Mouse (Mus musculus) right cerebral cortex, postnatal 25 days (tissue): ENCODE results near the gene Araf.
"Not testable (repeated sequence)": the region's sequence is repeated elsewhere in the genome, so short reads cannot be mapped to it uniquely, and the experiment has no call there.

Experiments used
- DNase-seq: peaks from one replicate; pipeline ENCODE4 v3.0.0; 2022

Araf gene

DNA sequence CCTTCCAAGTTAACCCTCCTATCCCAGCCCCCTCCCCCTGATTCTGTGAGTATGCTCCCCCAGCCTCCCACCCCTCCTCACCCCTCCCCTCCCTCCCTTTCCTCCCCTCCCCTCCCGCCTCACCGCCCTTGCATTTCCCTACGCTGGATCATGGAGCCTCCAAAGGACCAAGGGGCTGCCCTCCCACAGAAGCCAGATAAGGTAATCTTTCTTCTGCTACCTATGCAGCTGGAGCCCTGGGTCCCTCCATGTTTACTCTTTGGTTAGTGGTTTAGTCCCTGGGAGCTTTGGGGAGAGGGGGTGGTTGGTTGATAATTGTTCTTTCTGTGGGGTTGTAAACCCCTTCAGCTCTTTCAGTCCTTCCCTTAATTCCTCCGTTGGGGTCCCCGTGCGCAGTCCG lies at the start of gene Araf:
Gene Araf, plus strand, starts transcription at position 134 of the 400 bp plus-strand sequence.
- no peak for DNase-seq

DNA sequence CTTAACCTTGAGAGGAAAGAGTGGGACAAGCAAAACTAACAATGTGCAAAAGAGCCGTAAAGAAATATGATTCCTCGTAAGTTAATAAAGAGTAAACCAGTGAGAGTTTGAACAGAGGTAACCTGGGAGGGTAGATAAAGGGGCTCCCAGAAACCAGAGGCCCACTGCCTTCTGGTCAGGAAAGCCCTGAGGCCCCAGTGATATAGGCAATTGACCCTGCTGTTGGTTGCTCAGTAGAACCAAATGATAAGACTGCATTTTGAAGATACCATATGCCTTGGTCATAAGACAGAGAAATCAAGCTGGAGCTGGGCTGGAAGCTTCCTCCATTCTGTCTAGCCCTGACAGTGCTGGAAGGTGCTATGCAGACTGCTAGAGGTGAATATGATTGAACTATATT lies 48.8 kb upstream of the Araf start:
- DNase-seq = no peak

DNA sequence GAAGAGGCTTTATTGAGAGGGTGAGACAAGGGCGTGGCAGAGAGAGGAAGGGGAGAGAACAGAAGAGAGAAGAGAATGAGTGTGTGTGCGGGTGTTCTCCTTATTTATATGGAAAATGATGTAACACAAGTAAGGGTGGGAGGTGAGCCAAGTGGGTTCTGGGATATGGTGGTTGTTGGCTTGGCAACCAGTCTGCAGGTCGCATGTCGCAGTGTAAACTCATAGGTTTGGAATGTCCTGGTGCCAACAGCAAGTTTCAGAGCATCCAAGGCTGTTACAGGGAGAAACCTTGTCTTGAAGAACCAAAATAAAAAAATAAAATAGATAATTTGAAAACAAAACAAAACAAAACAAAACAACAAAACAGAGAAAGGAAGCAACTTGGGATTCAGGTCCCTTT lies 36.4 kb upstream of the Araf start:
- DNase-seq = no peak

DNA sequence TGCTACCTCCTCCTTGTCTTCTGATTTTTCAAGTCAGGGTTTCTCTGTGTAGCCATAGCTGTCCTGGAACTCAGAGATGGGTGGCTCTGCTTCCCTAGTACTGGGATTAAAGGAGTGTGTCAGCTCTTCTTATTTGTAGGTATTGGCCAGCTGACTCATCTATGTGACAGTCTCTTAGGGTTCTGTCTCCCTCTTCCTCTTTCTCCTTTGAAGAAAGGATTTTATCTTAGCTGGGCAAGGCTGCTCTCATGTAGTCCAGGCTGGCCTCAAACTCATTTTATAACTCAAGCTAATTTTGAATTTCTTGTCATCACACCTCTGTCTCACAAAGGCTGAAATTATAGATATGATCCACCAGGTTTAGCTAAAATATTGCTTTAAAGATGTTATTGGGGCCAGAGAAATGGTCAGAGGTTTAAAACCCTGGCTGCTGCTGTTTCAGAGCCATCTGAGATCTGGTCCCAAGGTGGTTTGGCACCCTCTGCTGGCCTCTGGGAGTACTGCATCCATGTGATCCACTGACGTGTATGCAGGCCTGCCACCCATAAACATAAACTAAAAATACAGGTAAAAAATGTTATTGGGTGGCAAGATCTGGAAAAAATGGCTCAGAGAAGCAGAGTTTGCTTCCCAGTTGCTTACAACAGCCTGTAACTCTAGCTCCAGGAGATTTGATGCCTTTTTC lies 26.8 kb upstream of the Araf start:
- peak; percentile 60 for DNase-seq

DNA sequence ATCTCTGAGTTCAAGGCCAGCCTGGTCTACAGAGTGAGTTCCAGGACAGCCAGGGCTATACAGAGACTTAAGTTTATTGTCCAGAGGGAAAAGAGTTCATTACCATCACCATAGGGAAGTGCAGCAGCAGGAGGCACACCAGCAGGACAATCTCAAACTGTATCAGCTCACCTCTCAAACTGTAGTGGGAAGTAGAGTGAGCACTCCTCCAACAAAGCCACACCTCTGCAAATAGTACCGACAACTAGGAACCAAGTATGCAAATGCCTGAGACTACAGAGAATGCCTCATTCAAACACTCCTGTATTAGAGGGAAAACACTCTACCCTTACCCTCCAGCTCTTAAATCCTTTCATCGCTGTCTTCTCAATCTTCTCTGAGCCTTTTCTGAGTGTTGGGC lies 25.9 kb upstream of the Araf start:
- DNase-seq = no peak

DNA sequence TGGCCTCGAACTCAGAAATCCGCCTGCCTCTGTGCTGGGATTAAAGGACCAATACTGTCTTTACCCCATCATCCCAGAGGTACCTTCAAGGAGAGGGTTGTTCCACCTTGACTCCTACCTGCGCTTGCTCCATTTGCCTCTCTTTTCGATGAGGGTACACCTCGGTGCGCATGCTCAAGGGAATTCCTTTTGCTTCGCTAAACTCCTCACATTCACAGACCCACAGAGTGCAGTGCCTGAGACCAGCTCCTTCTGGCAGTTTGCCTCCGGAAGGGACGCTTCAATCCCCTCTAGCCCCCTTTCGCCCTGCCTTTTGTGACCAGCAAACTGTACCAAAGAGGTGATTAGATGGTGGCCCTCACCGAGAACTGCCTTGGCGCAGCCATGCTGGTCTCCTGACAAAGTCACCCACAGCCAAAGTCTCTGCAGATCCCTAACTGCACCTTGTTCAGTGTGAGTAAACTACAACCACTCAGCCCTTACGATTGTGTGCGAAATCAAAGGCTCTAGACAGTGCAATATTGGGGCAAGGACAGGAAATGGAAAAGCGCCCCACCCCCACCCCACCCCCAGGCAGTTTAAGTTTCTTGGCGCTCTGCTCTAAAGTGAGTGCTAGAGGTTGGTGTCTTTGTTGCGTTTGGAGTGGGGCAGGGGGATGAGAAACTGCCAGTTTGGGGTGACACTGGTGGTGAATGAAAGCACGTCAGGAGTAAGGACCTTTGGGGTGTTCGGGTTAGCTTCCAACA lies 22.2 kb upstream of the Araf start:
- DNase-seq = no peak

DNA sequence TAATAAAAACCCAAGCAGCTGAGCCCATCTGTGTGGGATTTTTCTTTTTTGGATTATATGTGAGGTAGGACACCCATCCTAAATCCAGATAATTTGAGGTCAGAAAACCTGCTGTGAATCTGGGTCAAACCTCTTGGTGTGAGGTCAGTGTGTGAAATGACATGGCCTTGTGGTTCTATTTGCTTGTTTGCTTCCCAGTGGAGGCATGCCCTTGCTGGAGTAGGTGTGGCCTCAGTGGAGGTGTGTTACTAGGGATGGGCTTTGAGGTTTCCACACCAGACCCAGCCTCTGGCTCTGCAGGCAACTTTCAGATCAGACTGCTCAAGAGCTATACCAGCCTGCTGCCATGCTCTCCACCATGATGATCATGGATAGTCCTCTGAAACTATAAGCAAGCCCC lies 20.0 kb upstream of the Araf start:
- DNase-seq = no peak

DNA sequence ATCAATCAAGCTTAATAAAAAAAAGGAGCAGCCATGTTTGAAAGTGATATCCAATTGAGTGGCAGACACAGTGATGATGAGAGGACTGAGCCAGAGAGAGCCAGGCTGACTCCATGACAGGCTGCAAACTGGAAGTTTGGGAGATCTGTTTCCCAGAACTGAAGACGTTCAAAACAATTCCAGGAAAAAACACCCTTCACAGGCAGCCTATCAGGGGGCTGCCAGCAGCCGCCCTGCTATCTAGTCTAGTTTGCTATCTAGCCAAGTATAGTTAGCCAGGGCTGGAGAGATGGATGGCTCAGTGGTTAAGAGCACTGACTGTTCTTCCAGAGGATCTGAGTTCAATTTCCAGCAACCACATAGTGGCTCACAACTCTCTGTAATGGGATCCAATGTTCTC lies 10.3 kb upstream of the Araf start:
- DNase-seq = no peak

DNA sequence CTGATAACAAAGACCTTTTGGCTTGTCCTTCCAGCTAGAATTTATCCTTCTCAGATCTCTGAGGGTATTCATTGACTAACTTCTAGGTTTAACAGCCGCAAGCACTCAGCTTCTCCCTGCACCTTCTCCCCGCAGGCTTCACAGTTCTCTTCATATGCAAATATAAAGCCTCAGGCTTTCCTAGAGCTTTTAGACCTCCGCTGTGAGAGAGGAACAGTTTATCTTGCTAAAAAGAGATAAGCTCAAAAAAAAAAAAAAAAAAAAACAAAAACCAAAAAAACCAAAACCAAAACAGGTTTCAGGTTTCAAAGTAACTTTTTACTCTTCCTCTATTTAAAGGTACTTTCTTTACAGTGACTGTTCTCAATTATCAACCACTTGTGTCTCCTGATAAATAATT lies 5.2 kb upstream of the Araf start:
- no peak for DNase-seq

DNA sequence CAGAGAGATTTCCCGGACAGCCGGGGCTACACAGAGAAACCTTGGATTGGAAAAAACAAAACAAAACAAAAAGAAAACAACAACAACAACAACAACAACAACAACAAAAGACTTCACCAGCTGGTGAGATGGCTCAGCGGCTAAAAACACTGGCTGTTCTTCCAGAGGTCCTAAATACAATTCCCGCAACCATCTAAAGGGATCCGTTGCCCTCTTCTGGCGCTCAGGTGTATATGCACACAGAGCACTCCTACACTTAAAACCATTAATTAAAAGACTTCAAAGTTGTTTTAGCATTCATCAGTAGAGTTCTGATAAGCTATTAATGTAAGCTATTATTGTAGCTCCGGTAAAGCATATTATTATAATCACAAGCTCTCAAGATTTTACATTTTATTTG lies 4.4 kb upstream of the Araf start:
- no peak for DNase-seq

DNA sequence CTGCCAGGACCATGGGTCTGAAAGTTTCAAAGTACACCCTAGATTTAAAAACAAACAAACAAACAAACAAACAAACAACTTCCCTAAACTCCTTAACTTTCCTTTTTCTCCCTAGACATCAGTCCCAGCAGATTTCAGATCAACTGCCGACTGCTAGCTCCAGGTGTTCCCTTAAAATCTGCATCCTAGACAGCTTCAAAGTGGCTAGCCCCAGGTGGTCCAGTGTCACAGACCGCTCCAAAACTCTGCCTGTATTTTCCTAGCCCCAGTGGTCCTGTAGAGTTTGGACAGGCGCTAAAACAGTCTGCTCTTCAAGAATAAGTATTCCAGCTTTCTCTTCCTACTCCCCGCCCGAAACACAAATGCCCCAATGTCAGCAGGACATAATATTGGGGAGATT lies 3.4 kb upstream of the Araf start:
- no peak for DNase-seq

DNA sequence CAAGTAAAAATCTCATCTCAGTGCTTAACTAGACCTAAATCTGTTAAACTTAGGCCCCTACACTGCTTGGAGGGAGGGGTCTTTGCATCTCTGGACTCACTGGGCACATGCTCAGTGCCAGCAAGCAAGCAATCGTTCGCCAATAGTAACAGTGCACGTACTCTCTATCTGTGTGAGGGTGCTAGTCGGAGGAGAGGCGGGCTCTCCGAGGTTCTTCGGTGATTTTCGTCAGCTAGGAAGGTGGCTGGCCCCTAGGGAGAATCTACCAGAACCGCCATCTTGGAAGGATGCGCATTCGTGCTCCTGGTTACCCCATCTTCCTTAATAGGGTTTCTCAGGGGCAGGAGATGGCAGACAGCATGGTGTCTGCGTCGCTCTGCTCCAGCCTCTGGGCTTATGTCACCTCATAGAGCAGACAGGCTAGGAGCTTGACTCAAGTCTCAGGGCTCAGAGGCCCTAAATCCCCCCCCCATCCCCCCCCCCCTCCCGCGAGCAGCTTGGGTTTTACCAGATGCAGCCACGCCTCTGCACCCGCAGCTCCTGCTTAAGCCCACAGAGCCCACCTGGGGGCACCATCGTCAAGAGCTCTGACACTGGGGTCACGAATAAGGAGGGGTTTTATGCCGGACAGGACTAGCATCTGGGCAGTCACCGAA lies 655 bp downstream of the Araf start:
- DNase-seq = peak; percentile 77

DNA sequence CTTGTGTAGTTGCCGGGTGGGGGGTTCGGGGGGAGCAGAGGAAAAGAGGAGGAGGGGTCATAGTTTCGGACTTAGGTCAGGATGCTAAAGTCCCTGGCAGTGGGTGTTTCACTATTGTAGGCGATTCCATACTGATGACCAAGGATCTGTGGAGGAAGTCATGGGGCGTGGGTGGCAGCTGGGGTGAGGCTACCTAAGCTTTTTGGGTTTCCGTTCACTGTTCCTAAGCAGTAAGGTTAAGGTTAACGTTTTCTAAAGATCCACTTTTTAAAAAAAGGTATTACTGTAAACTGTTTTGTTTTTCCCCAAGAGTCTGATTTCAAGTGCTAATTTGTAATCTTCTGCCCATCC lies 1.2 kb downstream of the Araf start:
- no peak for DNase-seq

DNA sequence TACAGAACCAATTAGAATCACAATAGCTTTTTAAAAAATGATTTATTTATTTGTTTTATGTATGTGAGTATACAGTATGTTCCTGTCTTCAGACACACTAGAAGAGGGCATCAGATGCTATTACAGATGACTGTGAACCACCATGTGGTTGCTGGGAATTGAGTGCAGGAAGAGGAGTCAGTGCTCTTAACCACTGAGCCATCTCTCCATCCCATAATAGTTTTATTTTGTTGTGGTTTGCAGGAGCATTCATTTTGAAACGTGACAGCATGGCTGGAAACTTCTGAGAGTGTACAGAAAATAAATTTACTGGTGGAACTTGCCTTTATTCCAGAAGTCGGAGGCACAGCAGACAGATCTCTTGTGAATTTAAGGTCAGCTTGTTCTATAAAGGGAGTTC lies 3.8 kb downstream of the Araf start:
- DNase-seq = no peak

DNA sequence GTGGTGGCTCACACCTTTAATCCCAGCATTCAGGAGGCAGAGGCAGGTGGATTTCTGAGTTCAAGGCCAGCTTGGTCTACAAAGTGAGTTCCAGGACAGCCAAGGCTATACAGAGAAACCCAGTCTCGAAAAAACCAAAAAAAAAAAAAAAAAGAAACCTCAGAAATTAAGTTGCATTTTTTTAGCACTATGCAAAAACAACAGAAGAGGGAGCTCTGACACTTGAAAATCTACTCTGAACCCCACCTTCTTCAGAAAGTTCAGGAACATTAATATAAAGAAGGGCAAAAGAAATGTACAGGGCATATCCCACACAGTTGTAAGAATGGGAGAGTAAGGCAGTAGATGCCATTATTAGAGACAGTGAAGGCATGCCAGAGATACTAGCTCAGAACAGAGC lies 6.7 kb downstream of the Araf start:
- DNase-seq = not testable (repeated sequence)

DNA sequence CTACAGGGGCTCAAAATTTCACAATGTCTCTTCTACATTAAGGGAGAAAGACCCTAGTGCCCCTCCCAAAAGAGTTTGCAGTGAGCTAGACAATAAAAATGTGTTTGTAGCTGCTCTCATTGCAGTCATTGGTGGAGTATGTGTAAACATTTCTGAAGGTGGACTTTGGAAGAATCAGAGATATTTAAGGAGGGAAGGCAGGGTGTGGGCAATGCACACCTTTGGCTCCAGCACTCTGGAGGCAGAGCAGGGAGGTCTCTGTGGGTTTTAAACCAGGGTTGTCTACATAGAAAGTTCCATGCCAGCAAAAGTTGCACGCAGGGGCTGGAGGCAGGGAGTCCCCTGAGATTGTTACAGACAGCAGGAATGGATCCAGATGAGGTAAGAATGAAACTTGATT lies 8.7 kb downstream of the Araf start:
- no peak for DNase-seq

DNA sequence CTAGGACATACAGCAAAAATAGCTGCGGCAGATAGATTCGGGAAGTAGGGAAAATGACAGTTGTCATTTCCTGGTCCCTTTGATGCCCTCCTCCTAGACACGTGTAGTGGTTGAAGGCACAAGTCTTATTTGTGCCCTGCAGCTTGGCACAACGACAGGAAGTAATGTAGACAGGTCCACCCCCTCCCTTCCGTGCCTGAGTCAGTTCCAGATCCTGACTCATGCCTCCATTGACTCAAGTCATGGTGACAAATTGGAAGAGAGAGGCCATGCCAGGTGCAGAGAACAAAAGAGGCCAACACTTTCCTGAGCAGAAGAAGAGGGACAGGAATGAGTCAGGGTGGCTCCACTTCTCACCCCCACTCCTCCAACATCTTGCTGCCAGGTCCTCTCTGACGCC lies 19.4 kb downstream of the Araf start:
- DNase-seq = peak; percentile 11

DNA sequence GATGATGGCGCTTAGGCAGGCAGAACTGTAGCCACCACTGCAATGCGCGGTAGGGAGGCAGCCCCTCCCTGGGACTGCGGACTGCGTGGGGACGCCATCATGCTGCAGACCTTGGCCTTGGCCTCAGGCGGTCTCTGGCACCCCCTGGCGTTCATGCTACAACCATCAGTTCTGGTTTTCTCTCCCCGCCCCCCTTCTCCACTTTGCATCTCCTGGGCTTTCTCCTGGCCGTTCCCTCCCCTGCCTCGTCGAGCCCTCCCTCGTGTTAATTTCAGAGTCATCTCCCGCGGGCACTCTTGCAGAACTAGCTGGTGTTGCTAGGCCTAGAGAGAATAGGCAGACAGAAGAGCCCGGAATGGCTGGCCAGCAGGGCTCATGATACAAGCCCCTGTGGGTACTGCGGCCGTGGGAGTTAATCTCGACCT lies 21.6 kb downstream of the Araf start:
- DNase-seq = peak; percentile 62

DNA sequence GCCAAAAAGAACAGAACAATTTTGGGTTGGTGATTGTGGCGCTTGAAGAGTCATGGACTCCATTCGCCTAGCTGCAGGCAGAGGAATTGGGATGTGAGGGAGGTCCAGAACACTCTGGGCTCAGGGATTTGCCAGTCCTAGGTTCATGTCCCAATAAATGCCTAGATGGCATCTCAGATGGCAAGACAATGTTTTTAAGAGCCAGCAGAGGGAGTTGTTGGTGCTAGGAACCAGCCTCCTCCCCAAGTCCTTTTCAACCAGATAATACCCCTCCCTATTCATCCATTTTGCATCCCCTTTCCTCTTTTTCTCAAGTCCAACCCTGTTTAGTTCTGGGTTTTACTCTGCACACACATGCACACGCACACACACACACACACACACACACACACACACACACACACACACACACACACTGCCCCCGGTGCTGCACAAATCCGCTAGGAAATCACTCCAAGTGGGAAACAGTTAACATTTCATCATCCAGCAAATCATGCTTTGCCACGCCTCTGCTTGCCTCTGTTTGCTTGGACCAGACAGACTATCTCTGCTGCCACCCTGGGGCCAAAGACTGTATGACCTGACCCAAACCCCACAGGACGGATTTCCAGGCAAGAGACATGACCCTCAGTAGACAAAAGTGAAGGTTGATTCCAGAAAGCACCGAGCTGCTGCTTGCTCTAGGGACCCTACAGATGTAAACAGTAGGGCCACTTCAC lies 22.3 kb downstream of the Araf start:
- DNase-seq = peak; percentile 8

DNA sequence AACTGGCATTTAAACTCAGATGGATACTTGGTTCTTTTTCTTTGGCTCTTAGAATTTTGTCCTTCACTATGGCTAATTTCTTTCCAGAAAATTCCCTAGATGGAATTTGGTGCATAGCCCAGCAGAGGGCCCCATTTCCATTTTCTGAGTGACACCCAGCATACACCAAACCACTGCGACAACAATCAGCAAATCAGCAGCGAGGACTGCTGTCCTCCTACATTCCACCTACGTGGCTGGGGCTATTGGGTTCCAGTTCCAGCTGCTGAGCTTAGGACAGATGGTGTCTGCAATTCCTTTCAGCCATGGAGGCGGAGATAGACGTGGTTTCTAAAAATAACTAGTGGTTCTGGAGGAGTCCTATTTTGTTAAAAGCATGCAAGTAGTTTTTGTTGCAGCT lies 31.3 kb downstream of the Araf start:
- peak; percentile 69 for DNase-seq

DNA sequence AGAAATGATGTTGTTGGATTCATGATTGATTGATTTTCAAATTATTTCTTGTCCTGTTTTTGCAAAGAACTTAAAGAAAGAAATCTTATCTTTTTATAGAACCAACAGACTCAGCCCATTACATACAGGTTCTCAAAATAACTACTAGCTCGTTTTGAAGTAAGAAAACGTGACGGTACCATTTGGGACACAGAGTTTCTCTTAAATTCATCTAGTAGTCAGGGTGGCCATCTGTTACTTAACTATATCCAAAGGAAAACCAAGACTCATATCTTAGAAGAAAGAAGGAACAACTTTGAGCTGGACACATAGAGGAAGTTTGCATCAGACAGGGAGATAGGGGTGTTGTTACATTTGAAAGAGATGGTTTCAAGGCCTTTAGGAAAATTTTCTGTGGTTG lies 49.6 kb downstream of the Araf start:
- no peak for DNase-seq

DNA sequence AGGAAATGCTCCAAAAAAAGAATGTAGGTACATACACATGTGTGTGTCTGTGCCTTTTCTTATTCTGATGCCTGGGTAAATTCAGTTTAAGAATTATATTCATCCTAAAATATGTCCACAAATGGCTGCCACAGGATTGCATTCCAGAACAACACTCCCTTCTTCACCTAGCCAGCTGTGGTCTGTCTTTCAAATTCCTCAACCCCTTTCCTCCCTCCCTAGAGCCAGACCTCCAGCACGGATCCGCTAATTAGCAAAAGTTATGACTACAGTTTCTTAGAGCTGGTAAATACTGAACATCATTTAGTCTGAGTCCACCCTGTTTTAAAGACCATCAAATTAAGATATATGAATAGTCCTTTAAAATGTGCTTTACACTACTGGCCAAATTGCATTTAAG lies 50.2 kb downstream of the Araf start:
- DNase-seq = no peak

DNA sequence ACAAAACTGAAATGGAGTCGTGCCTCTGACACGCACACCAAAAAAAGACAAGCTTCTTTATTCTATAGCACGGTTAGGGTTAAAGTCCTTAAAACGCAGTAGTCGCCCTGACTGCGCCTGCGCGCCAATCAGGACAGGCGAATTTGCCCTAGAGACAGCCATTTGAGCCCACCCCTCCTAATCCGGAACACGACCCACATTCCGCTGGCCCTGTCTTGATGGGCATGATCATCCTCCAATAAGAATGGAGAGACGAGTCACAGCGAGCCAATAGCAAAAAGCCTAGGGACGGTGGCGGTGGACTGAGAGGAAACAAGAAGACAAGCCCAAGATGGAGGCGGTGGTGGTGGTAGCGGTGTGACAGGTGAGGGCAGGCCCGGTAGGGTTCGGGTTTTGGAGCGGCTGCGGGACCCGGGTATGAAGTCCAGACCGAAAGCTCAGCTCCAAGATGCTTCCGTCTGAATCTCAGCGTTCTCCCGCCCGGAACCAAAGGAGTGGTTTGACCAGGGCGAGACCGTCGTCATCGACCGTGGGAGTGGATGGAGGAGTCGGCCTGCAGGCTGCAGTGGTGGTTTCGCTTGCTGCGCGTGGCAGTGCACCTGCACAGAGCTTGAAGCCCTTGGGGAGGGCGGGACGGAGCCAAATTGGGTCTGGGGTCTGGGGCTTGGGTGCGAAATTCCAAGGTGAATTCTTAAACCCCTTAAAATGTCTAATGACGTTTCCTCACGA lies 50.8 kb downstream of the Araf start:
- peak; percentile 89 for DNase-seq
